Mouse (Mus musculus) embryonic facial prominence, embryonic 11.5 days (tissue): Measurements from ENCODE around the gene Gm4869. TPM values are rescaled to one million over a fixed set of nuclear protein-coding genes. Genes with fewer than 3 reads are reported as not detected.
"Not testable (repeated sequence)": the region's sequence is repeated elsewhere in the genome, so short reads cannot be mapped to it uniquely, and the experiment has no call there.

ENCODE experiments used
- ATAC-seq: fragments of 200-750 bp; cut with Nextera tagmentation; replicated peaks from 2 replicates; pipeline ENCODE4 v1.8.0; 2017; ENCODE audit warnings: low read depth; ENCODE audit not compliant: insufficient number of reproducible peaks, low FRiP score, low TSS enrichment
- DNase-seq: peaks from one replicate; pipeline ENCODE4 v3.0.0-alpha.2; 2015; ENCODE audit warnings: low spot score
- H3K27ac ChIP-seq: fragments of 300-500 bp; sonication (generic); replicated peaks from 2 replicates; pipeline ENCODE4 v1.5.1; 2014; ENCODE audit warnings: mild to moderate bottlenecking, low read depth, low read length, control low read depth
- H3K27me3 ChIP-seq: fragments of 300-500 bp; sonication (generic); 2 replicates; pipeline ENCODE4 v1.6.1; 2014; ENCODE audit warnings: mild to moderate bottlenecking, low read length, moderate library complexity, mixed read lengths; ENCODE audit not compliant: control insufficient read depth, insufficient read depth
- H3K36me3 ChIP-seq: fragments of 300-500 bp; sonication (generic); replicated peaks from 2 replicates; pipeline ENCODE4 v1.6.1; 2014; ENCODE audit warnings: low read depth, mild to moderate bottlenecking, low read length, moderate library complexity, mixed read lengths; ENCODE audit not compliant: control insufficient read depth, insufficient read depth
- H3K4me1 ChIP-seq: fragments of 300-500 bp; sonication (generic); 2 replicates; pipeline ENCODE4 v1.6.1; 2014; ENCODE audit warnings: low read length, mixed read lengths; ENCODE audit not compliant: control insufficient read depth, insufficient read depth
- H3K4me2 ChIP-seq: fragments of 300-500 bp; sonication (generic); 2 replicates; pipeline ENCODE4 v1.6.1; 2014; ENCODE audit warnings: low read depth, mild to moderate bottlenecking, control low read depth, low read length, moderate library complexity
- H3K4me3 ChIP-seq: fragments of 300-500 bp; sonication (generic); 2 replicates; pipeline ENCODE4 v1.5.1; 2014; ENCODE audit warnings: low read depth, low read length, control low read depth
- H3K9ac ChIP-seq: fragments of 300-500 bp; sonication (generic); replicated peaks from 2 replicates; pipeline ENCODE4 v1.6.1; 2014; ENCODE audit warnings: mild to moderate bottlenecking, control low read depth, low read length
- H3K9me3 ChIP-seq: fragments of 300-500 bp; sonication (generic); replicated peaks from 2 replicates; pipeline ENCODE4 v1.6.1; 2016; ENCODE audit warnings: mild to moderate bottlenecking, low read length, inconsistent platforms, mixed read lengths; ENCODE audit not compliant: control insufficient read depth
- WGBS: fragments of 180-500 bp; shearing (Covaris S2); extraction: QIAGEN DNeasy Blood & Tissue Kit; methylation state at CpG from one replicate; pipeline ENCODE4 v1.1.7; 2014; 5-methylcytosine and 5-hydroxymethylcytosine counted together
- polyA plus RNA-seq: library from polyadenylated mRNA; unstranded; fragments of >200 nt; fragmentation: Nextera tagmentation; extraction: Ambion mirVana; gene quantifications from 2 replicates; pipeline ENCODE4 v1.2.1, GENCODE M21; 2014

Gene Gm4869
- polyA plus RNA-seq, 1 experiment from 2014 or later: 0.07 TPM

- Histone ChIP-seq H3K36me3 (peaks cover 19% of the 10 kb centered on the region), H3K4me2 (no peak overlapping the region), H3K4me3 (no peak overlapping the region), H3K4me1 (no peaks in the 10 kb centered on the region), H3K9ac (no peak overlapping the region), H3K27me3 (no peaks in the 10 kb centered on the region), H3K9me3 (no peaks in the 10 kb centered on the region), H3K27ac (no peak overlapping the region)
- ATAC-seq (no peak), DNase-seq (no peak)
- WGBS: 96% methylated on average over 4 of the region's 4 CpGs
These were observed 1.4 kb upstream of the Gm4869 start for GRCm38 (mm10) chr5:140444012-140444411.

- WGBS: 77% methylated on average over 7 of the region's 7 CpGs
- Histone ChIP-seq H3K27ac (no peak overlapping the region), H3K9ac (no peak overlapping the region), H3K9me3 (no peaks in the 10 kb centered on the region), H3K4me3 (no peak overlapping the region), H3K27me3 (no peaks in the 10 kb centered on the region), H3K4me1 (no peaks in the 10 kb centered on the region), H3K36me3 (peaks cover 19% of the 10 kb centered on the region), H3K4me2 (no peak overlapping the region)
- DNase-seq (no peak), ATAC-seq (no peak)
These were observed 609 bp downstream of the Gm4869 start for GRCm38 (mm10) chr5:140446054-140446453.

GRCm38 (mm10) chr5:140454488-140454887 lies 9.0 kb downstream of the Gm4869 start:
- no peak overlapping the region for H3K4me2 ChIP-seq
- DNase-seq (no peak), ATAC-seq (no peak)
- no peak overlapping the region for H3K27ac ChIP-seq
- no peaks in the 10 kb centered on the region for H3K36me3 ChIP-seq
- H3K9me3 ChIP-seq: no peaks in the 10 kb centered on the region
- no peak overlapping the region for H3K9ac ChIP-seq
- no peaks in the 10 kb centered on the region for H3K27me3 ChIP-seq
- no peaks in the 10 kb centered on the region for H3K4me1 ChIP-seq
- H3K4me3 ChIP-seq: no peak overlapping the region

GRCm38 (mm10) chr5:140455466-140455865 lies 10.0 kb downstream of the Gm4869 start:
- no peak overlapping the region for H3K4me2 ChIP-seq
- ATAC-seq (no peak), DNase-seq (no peak)
- no peak overlapping the region for H3K27ac ChIP-seq
- no peak overlapping the region for H3K9ac ChIP-seq
- WGBS: 68% methylated on average over 2 of the region's 2 CpGs
- no peaks in the 10 kb centered on the region for H3K9me3 ChIP-seq
- H3K4me3 ChIP-seq: no peak overlapping the region
- no peaks in the 10 kb centered on the region for H3K36me3 ChIP-seq
- no peaks in the 10 kb centered on the region for H3K27me3 ChIP-seq
- H3K4me1 ChIP-seq: no peaks in the 10 kb centered on the region

- WGBS: 86% methylated on average over 3 of the region's 3 CpGs
- Histone ChIP-seq H3K4me3 (no peak overlapping the region), H3K27ac (no peak overlapping the region), H3K27me3 (no peaks in the 10 kb centered on the region), H3K4me2 (no peak overlapping the region), H3K36me3 (no peaks in the 10 kb centered on the region), H3K9ac (no peak overlapping the region), H3K9me3 (0 out of 2 replicates have a peak, but pooled peaks cover 3% of the 10 kb centered on the region), H3K4me1 (no peaks in the 10 kb centered on the region)
- DNase-seq: no peak
- ATAC-seq: no peak
These were observed 16.0 kb downstream of the Gm4869 start for GRCm38 (mm10) chr5:140461476-140461875.

- 86% methylated on average over 2 of the region's 2 CpGs for WGBS
- H3K4me2 ChIP-seq, DNase-seq, H3K27ac ChIP-seq, H3K27me3 ChIP-seq, H3K4me3 ChIP-seq, H3K4me1 ChIP-seq, H3K9me3 ChIP-seq, H3K36me3 ChIP-seq, ATAC-seq, H3K9ac ChIP-seq: not testable (repeated sequence)
These were observed 17.7 kb downstream of the Gm4869 start for GRCm38 (mm10) chr5:140463151-140463550.

GRCm38 (mm10) chr5:140464943-140465342 lies 19.5 kb downstream of the Gm4869 start:
- Histone ChIP-seq H3K9me3 (0 out of 2 replicates have a peak, but pooled peaks cover 3% of the 10 kb centered on the region), H3K4me3 (no peak overlapping the region), H3K4me2 (no peak overlapping the region), H3K27ac (no peak overlapping the region), H3K36me3 (no peaks in the 10 kb centered on the region), H3K9ac (no peak overlapping the region), H3K27me3 (no peaks in the 10 kb centered on the region), H3K4me1 (no peaks in the 10 kb centered on the region)
- DNase-seq (no peak), ATAC-seq (no peak)
- 70% methylated on average over 2 of the region's 2 CpGs for WGBS

GRCm38 (mm10) chr5:140472336-140472735 lies 26.9 kb downstream of the Gm4869 start:
- H3K36me3 ChIP-seq: no peaks in the 10 kb centered on the region
- H3K4me2 ChIP-seq: no peak overlapping the region
- no peak overlapping the region for H3K4me3 ChIP-seq
- no peak for DNase-seq
- H3K27ac ChIP-seq: no peak overlapping the region
- H3K9me3 ChIP-seq: no peaks in the 10 kb centered on the region
- H3K27me3 ChIP-seq: no peaks in the 10 kb centered on the region
- no peak overlapping the region for H3K9ac ChIP-seq
- H3K4me1 ChIP-seq: no peaks in the 10 kb centered on the region
- WGBS: 84% methylated on average over 3 of the region's 3 CpGs
- ATAC-seq: no peak
